Mouse (Mus musculus) midbrain, embryonic 15.5 days (tissue): ENCODE data around the gene Slirp. TPM values are rescaled to one million over a fixed set of nuclear protein-coding genes. Genes with fewer than 3 reads are reported as not detected.

Source experiments
- microRNA-seq: library from miRNA; unstranded; fragments of <30 nt; microRNA quantifications from one replicate; pipeline ENCODE4, GENCODE M21; 2016
- polyA plus RNA-seq: library from polyadenylated mRNA; unstranded; fragments of >200 nt; fragmentation: Nextera tagmentation; extraction: Ambion mirVana; gene quantifications from 2 replicates; pipeline ENCODE4 v1.2.1, GENCODE M21; 2015

Slirp gene
- polyA plus RNA-seq, 1 experiment from 2014 or later: 222 TPM

Small RNA genes within 50 kb of the gene (microRNA-seq; reads per million reads assigned to microRNA genes)
- 42.1 reads per million, percentile 43 among the genes with 10 or more reads in this experiment for gene Mir3068

Other genes with a start within 250 kb of the Slirp start
- 1.7 and 2.8 TPM in 2 replicates for gene Samd15, start 244.2 kb upstream of the Slirp start, polyA plus RNA-seq
- 4.8 and 5.4 TPM in 2 replicates for gene Tmed8, start 243.4 kb upstream of the Slirp start, polyA plus RNA-seq
- 1.6 and 1.7 TPM in 2 replicates for gene Noxred1, start 205.2 kb upstream of the Slirp start, polyA plus RNA-seq
- gene Vipas39, start 177.6 kb upstream of the Slirp start, polyA plus RNA-seq: 61.5 and 64.2 TPM in 2 replicates
- gene Ahsa1, start 177.4 kb upstream of the Slirp start, polyA plus RNA-seq: 217 and 222 TPM in 2 replicates
- 1.4 and 1.8 TPM in 2 replicates for gene Ism2, start 144.2 kb upstream of the Slirp start, polyA plus RNA-seq
- 59.4 and 68.5 TPM in 2 replicates for gene Sptlc2, start 55.5 kb upstream of the Slirp start, polyA plus RNA-seq
- 39.0 and 47.3 TPM in 2 replicates for gene Alkbh1, start 121 bp downstream of the Slirp start, polyA plus RNA-seq
- 103 and 106 TPM in 2 replicates for gene Snw1, start 28.4 kb downstream of the Slirp start, polyA plus RNA-seq
- gene Gm5788, start 50.8 kb downstream of the Slirp start, polyA plus RNA-seq: not detected in 2 replicates
- not detected in 2 replicates for gene Gm8300, start 70.4 kb downstream of the Slirp start, polyA plus RNA-seq
- gene Oog1, start 158.8 kb downstream of the Slirp start, polyA plus RNA-seq: not detected in 2 replicates
- gene Gm4027, start 175.0 kb downstream of the Slirp start, polyA plus RNA-seq: not detected in 2 replicates
- gene Gm16381, start 200.7 kb downstream of the Slirp start, polyA plus RNA-seq: not detected in 2 replicates